Mouse (Mus musculus): ENCODE data around the gene Fhl3. TPM values are rescaled to one million over a fixed set of nuclear protein-coding genes. Genes with fewer than 3 reads are reported as not detected.

Gene Fhl3
- polyA plus RNA-seq, 1 experiment = 1.6 TPM

- Histone ChIP-seq H3K27me3 (ENCODE audit: control insufficient read depth, insufficient read depth, low read length) (no peaks in the 10 kb centered on the region), H3K27ac (ENCODE audit: insufficient read depth, low read length) (no peak overlapping the region), H3K4me3 (replicated peaks; ENCODE audit: insufficient read depth, low read depth, low read length) (no peak overlapping the region), H3K4me1 (ENCODE audit: control insufficient read depth, insufficient read depth, low read length) (peaks cover under 1% of the 10 kb centered on the region)
- no peak for TF ChIP-seq POLR2A (IDR thresholded peaks at IDR 0.05; ENCODE audit: borderline replicate concordance, insufficient read depth, low read length)
- no peak for TF ChIP-seq CTCF (IDR thresholded peaks at IDR 0.05; ENCODE audit: borderline replicate concordance, insufficient read depth, low read depth, low read length)
- no peak for DNase-seq
- 65% methylated on average over 4 of the region's 4 CpGs for WGBS
Observed at GRCm38 (mm10) chr4:124747851-124748250, 47.4 kb downstream of the Fhl3 start.

- H3K27me3 ChIP-seq (ENCODE audit: control insufficient read depth, insufficient read depth, low read length) = no peaks in the 10 kb centered on the region
- H3K4me3 ChIP-seq (replicated peaks; ENCODE audit: insufficient read depth, low read depth, low read length) = peak overlapping the region; percentile 61
- no peak overlapping the region for H3K27ac ChIP-seq (ENCODE audit: insufficient read depth, low read length)
- TF ChIP-seq CTCF (IDR thresholded peaks at IDR 0.05; ENCODE audit: borderline replicate concordance, insufficient read depth, low read depth, low read length) (no peak), POLR2A (IDR thresholded peaks at IDR 0.05; ENCODE audit: borderline replicate concordance, insufficient read depth, low read length) (peak; percentile 25; the same call in 1 of the 2 replicates)
- peaks cover 7% of the 10 kb centered on the region for H3K4me1 ChIP-seq (ENCODE audit: control insufficient read depth, insufficient read depth, low read length)
- peak; percentile 99 for DNase-seq
- under 1% methylated on average over 74 of the region's 75 CpGs for WGBS
Observed at GRCm38 (mm10) chr4:124751300-124752250, 51.1 kb downstream of the Fhl3 start.

GRCm38 (mm10) chr4:124752281-124753199 lies 52.0 kb downstream of the Fhl3 start:
- H3K4me3 ChIP-seq (replicated peaks; ENCODE audit: insufficient read depth, low read depth, low read length) = peak overlapping the region; percentile 61
- WGBS = 18% methylated on average over 15 of the region's 15 CpGs
- TF ChIP-seq CTCF (IDR thresholded peaks at IDR 0.05; ENCODE audit: borderline replicate concordance, insufficient read depth, low read depth, low read length) = no peak
- no peak for TF ChIP-seq POLR2A (IDR thresholded peaks at IDR 0.05; ENCODE audit: borderline replicate concordance, insufficient read depth, low read length)
- no peak for DNase-seq
- H3K4me1 ChIP-seq (ENCODE audit: control insufficient read depth, insufficient read depth, low read length) = peaks cover 7% of the 10 kb centered on the region
- no peak overlapping the region for H3K27ac ChIP-seq (ENCODE audit: insufficient read depth, low read length)
- no peaks in the 10 kb centered on the region for H3K27me3 ChIP-seq (ENCODE audit: control insufficient read depth, insufficient read depth, low read length)

- WGBS = 56% methylated on average over 7 of the region's 7 CpGs
- Histone ChIP-seq H3K4me3 (replicated peaks; ENCODE audit: insufficient read depth, low read depth, low read length) (no peak overlapping the region), H3K27ac (ENCODE audit: insufficient read depth, low read length) (no peak overlapping the region), H3K4me1 (ENCODE audit: control insufficient read depth, insufficient read depth, low read length) (peaks cover 10% of the 10 kb centered on the region), H3K27me3 (ENCODE audit: control insufficient read depth, insufficient read depth, low read length) (no peaks in the 10 kb centered on the region)
- TF ChIP-seq POLR2A (IDR thresholded peaks at IDR 0.05; ENCODE audit: borderline replicate concordance, insufficient read depth, low read length) (no peak), CTCF (IDR thresholded peaks at IDR 0.05; ENCODE audit: borderline replicate concordance, insufficient read depth, low read depth, low read length) (no peak)
- no peak for DNase-seq
Observed at GRCm38 (mm10) chr4:124755526-124755925, 55.0 kb downstream of the Fhl3 start.

Other genes starting within 250 kb of the Fhl3 start
- gene 3100002H09Rik, start 89.9 kb upstream of the Fhl3 start, polyA plus RNA-seq (2012; rRNA removed) = not detected in 2 replicates
- gene Pou3f1, start 43.9 kb upstream of the Fhl3 start, polyA plus RNA-seq (2012; rRNA removed) = 2.3 and 3.3 TPM in 2 replicates
- gene Utp11, start 7.1 kb upstream of the Fhl3 start, polyA plus RNA-seq (2012; rRNA removed) = 19.2 and 19.4 TPM in 2 replicates
- 40.5 and 45.2 TPM in 2 replicates for gene Sf3a3, start 14.1 kb downstream of the Fhl3 start, polyA plus RNA-seq (2012; rRNA removed)
- gene Inpp5b, start 41.1 kb downstream of the Fhl3 start, polyA plus RNA-seq (2012; rRNA removed) = 92.4 and 102 TPM in 2 replicates
- 14.9 and 17.0 TPM in 2 replicates for gene Mtf1, start 101.4 kb downstream of the Fhl3 start, polyA plus RNA-seq (2012; rRNA removed)
- 42.1 and 52.5 TPM in 2 replicates for gene Yrdc, start 150.0 kb downstream of the Fhl3 start, polyA plus RNA-seq (2012; rRNA removed)
- gene 1110065P20Rik, start 150.5 kb downstream of the Fhl3 start, polyA plus RNA-seq (2012; rRNA removed) = 85.5 and 85.8 TPM in 2 replicates
- gene Maneal, start 161.5 kb downstream of the Fhl3 start, polyA plus RNA-seq (2012; rRNA removed) = 71.9 and 72.6 TPM in 2 replicates
- 22.3 and 29.4 TPM in 2 replicates for gene Epha10, start 180.2 kb downstream of the Fhl3 start, polyA plus RNA-seq (2012; rRNA removed)
- 24.0 TPM in 2 replicates for gene 9930104L06Rik, start 236.3 kb downstream of the Fhl3 start, polyA plus RNA-seq (2012; rRNA removed)
- 1.2 TPM in 2 replicates for gene Cdca8, start 238.6 kb downstream of the Fhl3 start, polyA plus RNA-seq (2012; rRNA removed)